Mouse (Mus musculus) bone marrow, adult 2 months (tissue): ENCODE results near the gene Gm20604.

Source experiments
- CTCF ChIP-seq: fragments of 200-500 bp; IDR thresholded peaks from 2 replicates; pipeline ENCODE4 v1.5.1; 2011; ENCODE audit warnings: low read length, control low read depth; ENCODE audit not compliant: control insufficient read depth, insufficient read depth
- POLR2A ChIP-seq: fragments of 200-500 bp; IDR thresholded peaks from 2 replicates; pipeline ENCODE4 v1.6.1; 2011; ENCODE audit warnings: low read depth, mild to moderate bottlenecking, control low read depth, low read length, borderline replicate concordance; ENCODE audit not compliant: control insufficient read depth

DNA sequence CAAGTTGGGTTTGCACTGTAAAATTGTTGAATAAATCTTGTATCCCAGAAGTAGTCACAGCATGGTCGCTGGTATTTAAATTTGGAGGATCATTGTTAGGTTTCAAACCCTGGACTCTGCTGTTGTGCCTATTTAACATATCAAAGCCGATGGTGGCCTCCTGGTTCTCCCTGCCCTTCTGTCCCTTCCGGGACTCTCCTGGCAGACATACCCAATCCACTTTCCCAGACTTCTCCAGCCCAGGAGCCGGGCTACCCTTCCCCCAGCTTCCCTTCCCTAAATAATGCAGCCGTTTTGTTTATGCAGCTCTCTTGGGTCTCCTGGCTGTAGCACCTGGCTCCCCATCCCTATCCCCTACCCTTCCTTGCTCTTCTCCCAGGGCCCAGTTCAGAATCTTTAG, 464 bp upstream of the Gm20604 start:
- no peak for TF ChIP-seq CTCF
- TF ChIP-seq POLR2A = no peak
